Mouse (Mus musculus) brain, embryonic 14.5 days (tissue): ENCODE results near the gene Ostf1.

Source experiments
- CTCF ChIP-seq: fragments of 200-500 bp; IDR thresholded peaks from 2 replicates; pipeline ENCODE4 v1.5.1; 2012; ENCODE audit warnings: inconsistent platforms, mild to moderate bottlenecking, moderate library complexity, borderline replicate concordance; ENCODE audit not compliant: insufficient read depth, insufficient read length; ENCODE audit errors: extremely low read depth
- POLR2A ChIP-seq: fragments of 200-500 bp; IDR thresholded peaks from 2 replicates; pipeline ENCODE4 v1.6.1; 2012; ENCODE audit warnings: mild to moderate bottlenecking, inconsistent platforms, borderline replicate concordance; ENCODE audit not compliant: poor library complexity, insufficient read depth, insufficient read length, severe bottlenecking; ENCODE audit errors: extremely low read depth

DNA sequence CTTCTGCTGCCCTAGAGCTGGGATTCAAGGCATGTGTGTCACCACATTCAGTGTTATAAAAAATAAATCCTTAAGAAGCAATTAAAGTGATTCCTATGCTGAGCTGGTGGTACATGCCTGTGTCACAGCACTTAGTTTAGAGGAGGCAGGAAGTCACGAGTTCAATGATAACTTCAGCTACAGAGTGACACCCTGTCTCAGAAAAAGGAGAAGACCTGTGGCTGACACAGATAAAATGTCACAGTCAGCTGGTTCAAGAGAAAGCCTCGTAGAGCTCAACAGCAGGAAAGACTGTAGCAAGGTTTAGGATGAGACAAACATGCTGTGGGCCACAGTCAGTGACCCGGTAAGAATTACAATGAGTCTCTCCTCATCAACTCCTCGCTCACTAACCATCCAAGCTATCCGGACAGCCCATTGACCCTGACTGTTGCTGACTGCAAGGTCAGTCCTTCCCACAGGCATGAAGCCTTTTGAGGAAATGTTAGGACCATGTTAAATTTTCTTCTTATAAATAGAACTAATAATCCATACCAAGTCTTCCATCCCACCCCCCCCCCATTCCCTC is 15.3 kb upstream of the Ostf1 start:
- no peak for TF ChIP-seq CTCF
- no peak for TF ChIP-seq POLR2A
